Mouse (Mus musculus): ENCODE measurements around the gene H2al1f. TPM values are rescaled to one million over a fixed set of nuclear protein-coding genes. Genes with fewer than 3 reads are reported as not detected.

Gene H2al1f
- not detected in 2 replicates for polyA plus RNA-seq (2012; rRNA removed)

GRCm38 (mm10) chrX:11314858-11315257 lies at the start of gene H2al1f:
Gene H2al1f (plus strand): TSS chrX:11315158.

GRCm38 (mm10) chrX:11298957-11299356 lies 16.0 kb upstream of the H2al1f start, which contains the start of gene H2al1a:
Gene H2al1a (plus strand): TSS chrX:11299257.

GRCm38 (mm10) chrX:11302132-11302531 lies 12.8 kb upstream of the H2al1f start, which contains the start of gene H2al1b:
Gene H2al1b (plus strand): TSS chrX:11302432.

GRCm38 (mm10) chrX:11305355-11305754 lies 9.6 kb upstream of the H2al1f start, which contains the start of gene H2al1c:
Gene H2al1c (plus strand): TSS chrX:11305655.

GRCm38 (mm10) chrX:11308524-11308923 lies 6.4 kb upstream of the H2al1f start, which contains the start of gene H2al1d:
Gene H2al1d (plus strand): TSS chrX:11308824.

GRCm38 (mm10) chrX:11311634-11312033 lies 3.3 kb upstream of the H2al1f start, which contains the start of gene H2al1e:
Gene H2al1e (plus strand): TSS chrX:11311934.

GRCm38 (mm10) chrX:11317956-11318355 lies 3.0 kb downstream of the H2al1f start, which contains the start of gene H2al1g:
Gene H2al1g (plus strand): TSS chrX:11318256.

GRCm38 (mm10) chrX:11321192-11321591 lies 6.2 kb downstream of the H2al1f start, which contains the start of gene H2al1h:
Gene H2al1h (plus strand): TSS chrX:11321492.

GRCm38 (mm10) chrX:11324359-11324758 lies 9.4 kb downstream of the H2al1f start, which contains the start of gene H2al1i:
Gene H2al1i (plus strand): TSS chrX:11324659.

GRCm38 (mm10) chrX:11327522-11327921 lies 12.6 kb downstream of the H2al1f start, which contains the start of gene H2al1j:
Gene H2al1j (plus strand): TSS chrX:11327822.

Other genes starting within 250 kb of the H2al1f start
- gene H2al1a, start 15.9 kb upstream of the H2al1f start, polyA plus RNA-seq (2012; rRNA removed), result not detected in 2 replicates
- gene H2al1b, start 12.7 kb upstream of the H2al1f start, polyA plus RNA-seq (2012; rRNA removed), result not detected in 2 replicates
- not detected in 2 replicates for gene H2al1c, start 9.5 kb upstream of the H2al1f start, polyA plus RNA-seq (2012; rRNA removed)
- gene H2al1d, start 6.3 kb upstream of the H2al1f start, polyA plus RNA-seq (2012; rRNA removed), result not detected in 2 replicates
- not detected in 2 replicates for gene H2al1e, start 3.2 kb upstream of the H2al1f start, polyA plus RNA-seq (2012; rRNA removed)
- not detected in 2 replicates for gene H2al1g, start 3.1 kb downstream of the H2al1f start, polyA plus RNA-seq (2012; rRNA removed)
- not detected in 2 replicates for gene H2al1h, start 6.3 kb downstream of the H2al1f start, polyA plus RNA-seq (2012; rRNA removed)
- not detected in 2 replicates for gene H2al1i, start 9.5 kb downstream of the H2al1f start, polyA plus RNA-seq (2012; rRNA removed)
- not detected in 2 replicates for gene H2al1j, start 12.7 kb downstream of the H2al1f start, polyA plus RNA-seq (2012; rRNA removed)